Mouse (Mus musculus): ENCODE data around the gene Acadm. TPM values are rescaled to one million over a fixed set of nuclear protein-coding genes. Genes with fewer than 3 reads are reported as not detected.

Gene Acadm
- total RNA-seq, 2 experiments from 2014 or later: 302 to 349 TPM

GRCm38 (mm10) chr3:153943901-153944334 is 514 bp downstream of the Acadm start:
- DNase-seq: no peak
- intact Hi-C loops (cut with DNase I): loop anchor here (2.0 to 10.0 kb wide), 2 partner anchors 31 to 651 kb away; partner anchors contain the start of genes Cryz, Rabggtb and Tyw3

- intact Hi-C loops (cut with DNase I): loop anchor here (10.0 kb wide), 1 partner anchor 652 kb away; the partner anchor contains the start of genes Cryz and Tyw3
- no peak for DNase-seq
These were observed 1.3 kb downstream of the Acadm start for GRCm38 (mm10) chr3:153943003-153943640.

GRCm38 (mm10) chr3:153941613-153942012 is 2.8 kb downstream of the Acadm start:
- no peak for DNase-seq
- intact Hi-C loops (cut with DNase I): loop anchor here (10.0 kb wide), 1 partner anchor 653 kb away; the partner anchor contains the start of genes Cryz and Tyw3

GRCm38 (mm10) chr3:153940486-153940885 is 3.9 kb downstream of the Acadm start:
- no peak for DNase-seq
- intact Hi-C loops (cut with DNase I): loop anchor here (10.0 kb wide), 1 partner anchor 654 kb away; the partner anchor contains the start of genes Cryz and Tyw3

GRCm38 (mm10) chr3:153940021-153940420 is 4.4 kb downstream of the Acadm start:
- intact Hi-C loops (cut with DNase I): loop anchor here (10.0 kb wide), 1 partner anchor 655 kb away; the partner anchor contains the start of genes Cryz and Tyw3
- no peak for DNase-seq

GRCm38 (mm10) chr3:153937116-153937810 is 7.2 kb downstream of the Acadm start:
- intact Hi-C loops (cut with DNase I): no loop called here
- DNase-seq: no peak

- no peak for DNase-seq
- intact Hi-C loops (cut with DNase I): no loop called here
These were observed 8.6 kb downstream of the Acadm start for GRCm38 (mm10) chr3:153935878-153936277.

GRCm38 (mm10) chr3:153932461-153932860 is 12.0 kb downstream of the Acadm start:
- intact Hi-C loops (cut with DNase I): no loop called here
- DNase-seq: no peak

- intact Hi-C loops (cut with DNase I): no loop called here
- DNase-seq: no peak
These were observed 14.9 kb downstream of the Acadm start for GRCm38 (mm10) chr3:153929526-153929925.

- intact Hi-C loops (cut with DNase I): no loop called here
- DNase-seq: no peak
These were observed 18.1 kb downstream of the Acadm start for GRCm38 (mm10) chr3:153926333-153926732.

- intact Hi-C loops (cut with DNase I): no loop called here
- no peak for DNase-seq
These were observed 23.1 kb downstream of the Acadm start for GRCm38 (mm10) chr3:153921147-153921910.

GRCm38 (mm10) chr3:153917200-153917599 is 27.2 kb downstream of the Acadm start:
- DNase-seq: no peak
- intact Hi-C loops (cut with DNase I): no loop called here

- no peak for DNase-seq
- intact Hi-C loops (cut with DNase I): loop anchor here (2.0 kb wide), 1 partner anchor 31 kb away; the partner anchor contains the start of gene Acadm
These were observed 30.8 kb downstream of the Acadm start for GRCm38 (mm10) chr3:153913510-153914243.

GRCm38 (mm10) chr3:153912546-153913509 is 31.6 kb downstream of the Acadm start, which contains the start of gene Rabggtb:
TSS of gene Rabggtb (minus strand) at chr3:153913009.
- intact Hi-C loops (cut with DNase I): loop anchor here (2.0 kb wide), 1 partner anchor 32 kb away; the partner anchor contains the start of gene Acadm
- peak; percentile 93 to 95 for DNase-seq

GRCm38 (mm10) chr3:153911882-153912440 is 32.5 kb downstream of the Acadm start:
- DNase-seq: no peak
- intact Hi-C loops (cut with DNase I): loop anchor here (2.0 kb wide), 1 partner anchor 33 kb away; the partner anchor contains the start of gene Acadm

- no peak for DNase-seq
- intact Hi-C loops (cut with DNase I): no loop called here
These were observed 33.1 kb downstream of the Acadm start for GRCm38 (mm10) chr3:153911197-153911881.

GRCm38 (mm10) chr3:153910489-153910888 is 33.9 kb downstream of the Acadm start:
- no peak for DNase-seq
- intact Hi-C loops (cut with DNase I): no loop called here

- intact Hi-C loops (cut with DNase I): no loop called here
- DNase-seq: no peak
These were observed 35.5 kb downstream of the Acadm start for GRCm38 (mm10) chr3:153908919-153909318.
